Mouse (Mus musculus): ENCODE measurements at regions not wholly inside any gene's neighbourhood (a gene's known extent, or its start where the extent isn't known, plus 50 kb on each side); places are given as distances from the start of the nearest gene placed in this dataset.

- TF ChIP-seq CTCF (IDR thresholded peaks at IDR 0.05; ENCODE audit: borderline replicate concordance, extremely low read depth, insufficient read depth, insufficient read length) (no peak), POLR2A (IDR thresholded peaks at IDR 0.05; ENCODE audit: borderline replicate concordance, extremely low read depth, insufficient read depth, insufficient read length, poor library complexity, severe bottlenecking) (no peak)
Measured at GRCm38 (mm10) chr15:59231703-59232102, 342.6 kb downstream of the Gm49356 start.

Measured in brain, embryonic 14.5 days (tissue).